Mouse (Mus musculus) adrenal gland, postnatal 36 days (tissue): ENCODE measurements around the gene Nckap1l. TPM values are rescaled to one million over a fixed set of nuclear protein-coding genes. Genes with fewer than 3 reads are reported as not detected.
A peak's percentile ranks its signal among the peaks of the same experiment; 100 is the strongest.

Source experiments
- DNase-seq, 2 experiments: peaks; one replicate each; pipeline ENCODE4 v3.0.0; 2021; ENCODE audit warnings: mixed read lengths in 1 of 2
- total RNA-seq, 2 experiments: library from RNA; stranded (reverse); gene quantifications; 2 replicates each; pipeline ENCODE4 v1.2.3; 2021

Gene Nckap1l
- total RNA-seq, 2 experiments from 2014 or later, result 4.1 to 5.5 TPM

DNA sequence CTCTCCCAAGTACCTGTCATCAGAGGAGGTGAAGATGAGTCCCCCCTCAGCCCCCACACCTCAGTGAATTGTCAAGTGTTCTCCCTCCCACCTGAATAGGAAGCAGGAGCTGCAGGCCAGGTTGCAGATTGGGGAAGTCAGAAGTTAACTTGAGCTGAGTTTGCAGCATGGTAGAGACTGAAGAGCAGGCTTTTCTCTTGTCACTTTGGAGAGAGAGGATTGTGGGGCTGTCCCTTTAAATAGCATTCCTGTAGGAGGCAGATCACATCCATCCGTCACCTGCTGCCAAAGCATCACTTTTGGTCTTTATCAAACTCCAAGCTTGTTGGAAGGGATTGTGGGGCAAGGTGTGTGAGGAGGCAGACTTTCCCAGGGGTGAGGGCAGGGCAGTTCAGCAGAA lies 47.1 kb downstream of the Nckap1l start:
- DNase-seq, result no peak

DNA sequence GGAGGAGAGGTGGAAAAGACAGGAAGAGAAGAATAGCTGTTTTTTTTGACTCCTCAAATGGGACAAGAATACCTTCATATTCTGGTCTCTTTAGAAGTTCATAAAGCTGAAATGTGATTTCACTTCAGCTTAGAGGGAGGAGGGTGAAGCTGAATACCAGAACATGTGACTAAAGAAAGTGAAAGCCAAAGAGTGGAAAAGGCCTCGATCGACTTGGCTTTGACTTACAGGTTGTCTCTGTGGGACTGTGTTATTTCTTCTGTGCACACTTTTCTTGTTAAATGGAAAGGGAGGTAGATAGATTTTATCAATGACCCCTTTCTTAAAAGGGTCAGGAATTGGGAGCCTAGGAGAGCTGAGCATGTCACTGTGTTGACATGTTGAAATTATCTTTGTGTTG lies 47.6 kb downstream of the Nckap1l start:
- no peak for DNase-seq

GRCm38 (mm10) chr15:103502435-103503250 lies 49.0 kb downstream of the Nckap1l start, which contains the start of gene Pde1b:
Gene Pde1b, plus strand, starts transcription at chr15:103503034.
- peak; percentile 84 for DNase-seq

GRCm38 (mm10) chr15:103503251-103503600 lies 49.6 kb downstream of the Nckap1l start:
- no peak for DNase-seq

DNA sequence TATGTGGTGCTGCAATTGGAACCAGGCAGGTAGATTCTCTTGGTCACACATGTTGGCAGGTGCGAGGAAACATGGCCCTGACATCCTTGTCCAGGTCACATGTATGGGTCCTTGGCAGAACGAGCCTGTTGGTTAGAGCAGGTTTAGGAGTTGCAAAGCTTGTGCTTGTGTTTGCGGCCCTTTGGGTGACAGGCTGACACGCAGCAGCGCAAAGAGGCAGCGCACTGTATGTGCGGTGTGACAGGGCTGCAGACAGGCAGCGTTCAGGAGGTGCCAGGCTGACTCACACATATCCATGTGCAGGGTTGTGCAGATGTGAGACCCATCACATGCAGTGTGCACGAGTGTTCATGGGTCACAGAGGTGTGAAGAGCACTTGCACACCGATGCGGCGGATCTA lies 50.1 kb downstream of the Nckap1l start:
- DNase-seq, result peak in 1 of 2 experiments; percentile 10

- no peak for DNase-seq
Observed at GRCm38 (mm10) chr15:103509317-103509716, 55.7 kb downstream of the Nckap1l start.

GRCm38 (mm10) chr15:103511652-103512051 lies 58.1 kb downstream of the Nckap1l start:
- no peak for DNase-seq

DNA sequence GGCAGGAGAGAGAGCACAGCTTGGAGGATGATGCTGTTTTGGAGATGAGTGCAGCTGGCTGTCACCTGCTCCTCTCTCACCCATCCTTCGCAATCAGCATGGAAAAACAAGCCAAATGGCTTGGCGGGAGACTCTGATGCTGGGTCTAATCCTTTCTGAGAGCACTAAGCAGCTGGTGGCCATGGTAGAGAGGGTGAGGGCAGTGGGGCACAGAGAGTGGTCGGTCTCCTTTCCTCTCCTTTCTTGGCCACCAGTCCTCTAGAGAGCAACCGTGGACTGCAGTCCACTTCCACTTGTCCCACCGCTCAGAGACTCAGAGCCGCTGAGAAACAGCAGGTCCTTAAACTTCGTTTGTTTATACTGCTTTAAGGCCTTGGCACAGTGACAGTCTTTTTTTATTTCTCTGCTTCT lies 60.0 kb downstream of the Nckap1l start:
- DNase-seq, result no peak

GRCm38 (mm10) chr15:103514119-103514518 lies 60.5 kb downstream of the Nckap1l start:
- peak; percentile 81 to 86 for DNase-seq

- DNase-seq, result no peak
Observed at GRCm38 (mm10) chr15:103514914-103515313, 61.3 kb downstream of the Nckap1l start.

GRCm38 (mm10) chr15:103518600-103519385 lies 65.2 kb downstream of the Nckap1l start:
- DNase-seq, result peak in 1 of 2 experiments; percentile 56

DNA sequence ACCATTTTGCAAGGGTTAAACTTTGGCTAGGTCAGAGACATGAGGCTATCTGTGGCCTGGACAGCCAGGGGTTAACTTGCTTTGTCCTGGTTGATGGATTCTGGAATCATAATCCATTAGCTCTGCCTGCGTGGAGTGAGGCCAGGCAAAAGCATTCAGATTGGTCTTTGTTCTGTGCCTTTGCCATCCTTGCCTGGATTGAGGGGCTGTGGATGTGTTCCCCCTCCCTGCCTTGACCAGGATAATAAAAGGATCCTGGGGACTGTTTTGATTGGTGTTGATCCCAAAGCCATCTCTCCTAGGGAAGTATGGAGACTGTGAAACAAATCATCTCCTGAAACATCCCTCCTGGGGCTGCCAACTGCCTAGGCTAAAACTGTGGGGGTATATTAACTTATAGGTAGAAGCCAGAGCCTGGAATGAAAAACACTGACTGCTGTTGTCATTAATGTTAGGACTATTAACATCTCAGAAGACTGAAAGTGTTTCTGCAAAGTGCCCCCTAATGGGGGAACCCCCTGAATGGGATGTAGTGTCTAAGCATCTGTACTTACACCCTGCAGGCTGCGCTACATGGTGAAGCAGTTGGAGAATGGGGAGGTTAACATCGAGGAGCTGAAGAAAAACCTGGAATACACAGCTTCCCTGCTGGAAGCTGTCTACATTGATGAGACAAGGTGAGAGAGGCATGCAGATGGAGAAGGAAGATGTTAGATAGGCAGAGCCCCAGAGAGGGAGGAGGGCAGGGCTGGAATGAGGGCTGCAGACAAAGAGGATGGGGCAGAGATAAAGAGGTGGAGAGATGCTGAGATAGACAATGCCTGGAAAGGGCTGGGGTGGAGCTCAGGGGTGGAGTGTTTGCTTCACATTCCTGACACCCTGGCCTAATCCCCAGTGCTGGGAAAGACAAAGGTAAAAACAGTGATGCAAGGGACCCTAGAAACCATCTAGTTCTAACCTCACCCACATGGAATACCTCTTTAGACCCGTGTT lies 66.1 kb downstream of the Nckap1l start:
- DNase-seq, result no peak

DNA sequence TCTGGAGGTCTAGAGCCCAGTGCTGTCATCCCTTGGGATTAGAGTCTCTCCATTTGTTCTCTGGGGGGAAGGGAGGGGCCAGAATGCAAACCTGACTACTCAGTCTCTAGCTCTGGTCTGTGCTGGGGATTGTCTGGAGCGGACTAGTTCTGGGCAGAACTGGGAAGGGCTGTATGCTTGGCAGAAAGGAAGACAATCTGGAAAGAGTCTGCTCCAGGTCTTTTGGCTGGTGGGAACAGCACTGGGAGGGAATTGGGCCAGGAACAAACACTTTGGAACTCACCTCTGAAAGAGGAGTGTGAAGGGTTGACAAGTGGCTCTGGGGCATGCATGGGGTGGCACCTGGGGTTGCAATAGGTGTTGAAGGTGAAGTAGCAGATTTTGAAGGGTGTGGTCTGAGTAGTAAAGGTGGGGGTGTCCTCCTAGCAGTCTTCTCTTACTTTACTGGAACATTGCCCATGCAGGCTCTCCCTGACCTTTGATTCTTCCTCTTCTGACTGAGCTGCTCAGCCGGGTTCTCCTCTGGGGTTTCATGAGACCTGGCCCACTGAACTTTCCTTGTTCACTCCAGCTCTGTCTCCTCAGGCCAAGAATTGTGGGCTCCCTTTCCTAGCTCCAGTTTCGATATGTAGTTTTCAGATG lies 69.0 kb downstream of the Nckap1l start:
- DNase-seq, result no peak

- no peak for DNase-seq
Observed at GRCm38 (mm10) chr15:103523156-103523555, 69.6 kb downstream of the Nckap1l start.

GRCm38 (mm10) chr15:103530372-103530771 lies 76.8 kb downstream of the Nckap1l start:
- peak; percentile 52 to 63 for DNase-seq

DNA sequence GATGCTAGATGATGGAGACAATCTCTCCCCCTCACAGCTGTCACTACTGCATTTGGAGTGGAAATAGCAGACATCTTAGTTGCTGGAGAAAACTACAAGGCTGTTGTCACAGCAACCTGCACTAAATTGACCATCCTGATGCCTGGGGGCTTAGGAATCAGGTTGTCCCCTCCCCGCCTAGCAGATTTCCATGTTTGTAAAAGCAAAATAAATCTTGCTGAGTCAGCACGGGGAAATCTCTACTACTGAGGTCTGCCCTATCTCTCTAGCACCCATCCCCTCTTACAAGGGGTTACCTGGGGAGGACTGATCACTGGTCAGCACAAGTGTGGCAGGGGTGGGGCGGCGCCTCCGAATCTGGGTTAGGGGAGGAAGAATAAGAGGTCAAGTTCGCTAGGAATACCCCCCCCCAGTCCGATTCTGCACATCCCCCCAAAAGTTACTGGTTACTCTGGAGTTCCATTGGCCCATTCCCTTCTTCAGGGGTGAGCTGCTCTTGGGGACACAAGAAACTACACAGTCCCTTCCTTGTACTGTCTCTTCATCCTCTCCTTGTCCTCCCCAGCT lies 80.5 kb downstream of the Nckap1l start:
- DNase-seq, result no peak

GRCm38 (mm10) chr15:103535030-103535429 lies 81.4 kb downstream of the Nckap1l start:
- no peak for DNase-seq

- no peak for DNase-seq
Observed at GRCm38 (mm10) chr15:103535786-103536185, 82.2 kb downstream of the Nckap1l start.

DNA sequence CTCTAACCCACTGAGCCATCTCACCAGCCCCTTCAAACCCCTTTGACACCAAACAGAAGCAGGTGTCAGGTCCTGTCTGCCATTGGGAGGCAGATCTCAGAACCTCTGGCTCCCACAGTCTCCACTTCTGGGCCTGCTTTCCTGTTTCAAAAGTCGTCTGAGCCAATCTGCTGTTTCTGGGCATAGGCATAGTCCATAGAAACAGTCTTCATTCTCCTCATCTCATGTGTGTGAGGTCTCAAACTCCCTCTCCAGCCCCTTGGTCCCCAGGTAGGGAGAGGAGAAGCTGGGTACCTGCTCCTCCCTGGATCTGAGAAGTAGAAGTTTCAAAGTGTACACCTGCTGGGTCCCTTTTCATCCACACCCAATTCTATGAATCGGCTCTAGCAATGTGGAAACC lies 82.9 kb downstream of the Nckap1l start:
- DNase-seq, result no peak

- DNase-seq, result no peak
Observed at GRCm38 (mm10) chr15:103537011-103537821, 83.6 kb downstream of the Nckap1l start.
